Mouse (Mus musculus): Measurements from ENCODE around the gene Zfhx2.

Gene Zfhx2

GRCm38 (mm10) chr14:55092011-55092577 is at the start of gene Zfhx2:
Gene Zfhx2, minus strand, starts transcription at chr14:55092324.
- DNase-seq: peak; percentile 93

GRCm38 (mm10) chr14:55139313-55139712 is 47.2 kb upstream of the Zfhx2 start:
- DNase-seq: no peak

- DNase-seq: no peak
These were observed 43.6 kb upstream of the Zfhx2 start for GRCm38 (mm10) chr14:55135676-55136075.

- DNase-seq: no peak
These were observed 34.4 kb upstream of the Zfhx2 start for GRCm38 (mm10) chr14:55126521-55126920.

DNA sequence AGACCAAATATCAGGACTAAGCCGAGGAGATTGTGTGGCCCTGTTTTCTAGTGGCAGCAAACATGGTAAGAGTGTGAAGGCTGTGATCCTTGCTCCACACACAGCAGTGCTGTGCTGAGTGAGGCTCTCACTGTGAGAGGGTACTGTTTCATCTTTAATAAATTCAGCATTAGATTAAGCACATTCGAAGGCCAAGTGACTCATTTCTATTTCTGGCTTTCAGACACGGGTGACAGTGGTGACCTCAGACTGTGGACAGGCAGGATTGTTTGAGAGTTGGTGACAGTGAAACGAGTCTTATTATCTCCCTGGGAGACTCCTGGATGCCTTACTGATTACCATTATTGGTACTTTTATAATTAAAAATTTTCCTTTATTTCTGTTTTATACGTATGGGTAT is 33.6 kb upstream of the Zfhx2 start:
- DNase-seq: no peak

DNA sequence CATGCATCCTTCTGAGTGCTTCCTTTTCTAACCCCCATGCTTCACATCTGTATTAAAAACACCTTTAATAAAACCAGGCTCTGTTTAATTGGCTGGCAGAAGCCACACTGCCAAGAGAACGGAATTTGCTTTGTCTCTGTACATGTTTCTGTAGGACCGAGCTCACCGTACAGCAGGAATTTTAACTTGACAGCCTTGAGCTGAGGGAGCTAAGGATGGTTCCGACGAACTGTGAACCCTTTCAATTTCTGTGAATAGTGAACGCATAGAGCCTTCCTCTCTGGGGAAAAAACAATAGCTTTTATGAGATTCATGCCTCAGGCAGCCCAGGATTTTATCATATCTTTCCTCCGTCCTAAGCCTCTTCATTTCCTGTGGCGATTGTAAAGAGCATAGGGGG is 30.2 kb upstream of the Zfhx2 start:
- no peak for DNase-seq

- DNase-seq: peak; percentile 76
These were observed 29.8 kb upstream of the Zfhx2 start for GRCm38 (mm10) chr14:55121947-55122346.

GRCm38 (mm10) chr14:55119421-55120134 is 27.5 kb upstream of the Zfhx2 start:
- DNase-seq: no peak

GRCm38 (mm10) chr14:55118852-55119251 is 26.7 kb upstream of the Zfhx2 start:
- DNase-seq: no peak

DNA sequence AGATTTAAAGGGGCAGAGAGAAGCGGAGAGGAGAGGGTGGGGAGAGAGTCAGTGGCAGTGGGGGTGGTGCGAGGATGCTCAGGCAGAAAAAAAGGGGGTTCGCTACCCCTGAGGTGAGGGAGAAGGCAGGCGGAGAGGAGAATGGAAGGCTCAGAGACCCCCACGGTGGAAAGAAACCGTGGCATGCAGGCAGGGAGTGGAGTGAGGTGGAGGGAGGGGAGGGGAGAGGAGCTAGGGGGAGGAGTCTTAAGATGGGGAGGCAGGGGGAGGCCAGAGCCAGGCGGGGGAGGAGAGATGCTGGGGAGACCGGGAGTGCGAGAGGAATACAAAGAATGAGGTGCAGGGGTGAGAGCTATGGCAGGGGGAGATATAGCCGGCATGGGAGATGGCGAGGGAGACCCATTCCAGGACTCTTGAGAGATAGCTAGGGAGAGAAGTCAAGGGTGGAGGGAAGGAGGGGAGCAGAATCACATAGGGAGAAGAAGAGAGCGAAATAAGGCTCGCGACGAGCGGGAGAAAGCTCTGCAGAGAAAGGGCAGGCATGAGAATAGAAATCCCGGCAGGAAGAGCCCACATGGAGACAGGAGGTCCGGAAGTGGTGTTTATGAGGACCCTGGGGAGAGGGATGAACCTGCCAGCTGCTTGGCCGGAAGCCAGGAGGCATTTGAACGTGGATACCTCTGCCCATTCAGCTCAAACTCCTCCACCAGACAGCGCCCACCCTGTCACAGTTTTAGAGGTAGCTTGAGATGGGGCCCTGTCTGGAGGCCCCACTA is 24.5 kb upstream of the Zfhx2 start, which contains the start of gene Jph4:
Gene Jph4, minus strand, starts transcription at position 511 of the 776 bp plus-strand sequence.
- DNase-seq: peak; percentile 69

DNA sequence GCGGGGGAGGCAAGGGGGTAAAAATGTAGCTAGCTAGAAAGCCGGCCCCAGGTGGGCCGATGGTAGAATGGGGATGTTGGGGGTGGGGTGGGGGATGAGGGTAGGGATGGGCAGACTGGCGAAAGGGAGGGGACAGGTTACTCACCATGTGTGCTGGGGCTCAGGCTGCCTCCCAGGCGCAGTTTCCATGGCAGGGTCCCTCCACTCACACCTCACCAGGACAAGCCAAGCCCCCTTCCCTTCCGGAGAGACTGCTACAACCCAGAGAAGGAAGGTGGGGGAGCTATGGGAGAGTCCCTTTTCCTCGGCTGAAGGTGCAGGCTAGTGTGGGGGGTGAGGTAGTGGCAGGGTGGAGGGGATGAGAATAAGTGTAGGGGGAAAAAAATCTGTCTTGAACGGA is 23.7 kb upstream of the Zfhx2 start:
- no peak for DNase-seq

GRCm38 (mm10) chr14:55114759-55115701 is 22.9 kb upstream of the Zfhx2 start:
- DNase-seq: peak; percentile 71

GRCm38 (mm10) chr14:55113975-55114645 is 22.0 kb upstream of the Zfhx2 start:
- peak; percentile 60 for DNase-seq

- no peak for DNase-seq
These were observed 21.3 kb upstream of the Zfhx2 start for GRCm38 (mm10) chr14:55113351-55113974.

GRCm38 (mm10) chr14:55111720-55112119 is 19.6 kb upstream of the Zfhx2 start:
- peak; percentile 62 for DNase-seq

- no peak for DNase-seq
These were observed 18.0 kb upstream of the Zfhx2 start for GRCm38 (mm10) chr14:55110076-55110475.

DNA sequence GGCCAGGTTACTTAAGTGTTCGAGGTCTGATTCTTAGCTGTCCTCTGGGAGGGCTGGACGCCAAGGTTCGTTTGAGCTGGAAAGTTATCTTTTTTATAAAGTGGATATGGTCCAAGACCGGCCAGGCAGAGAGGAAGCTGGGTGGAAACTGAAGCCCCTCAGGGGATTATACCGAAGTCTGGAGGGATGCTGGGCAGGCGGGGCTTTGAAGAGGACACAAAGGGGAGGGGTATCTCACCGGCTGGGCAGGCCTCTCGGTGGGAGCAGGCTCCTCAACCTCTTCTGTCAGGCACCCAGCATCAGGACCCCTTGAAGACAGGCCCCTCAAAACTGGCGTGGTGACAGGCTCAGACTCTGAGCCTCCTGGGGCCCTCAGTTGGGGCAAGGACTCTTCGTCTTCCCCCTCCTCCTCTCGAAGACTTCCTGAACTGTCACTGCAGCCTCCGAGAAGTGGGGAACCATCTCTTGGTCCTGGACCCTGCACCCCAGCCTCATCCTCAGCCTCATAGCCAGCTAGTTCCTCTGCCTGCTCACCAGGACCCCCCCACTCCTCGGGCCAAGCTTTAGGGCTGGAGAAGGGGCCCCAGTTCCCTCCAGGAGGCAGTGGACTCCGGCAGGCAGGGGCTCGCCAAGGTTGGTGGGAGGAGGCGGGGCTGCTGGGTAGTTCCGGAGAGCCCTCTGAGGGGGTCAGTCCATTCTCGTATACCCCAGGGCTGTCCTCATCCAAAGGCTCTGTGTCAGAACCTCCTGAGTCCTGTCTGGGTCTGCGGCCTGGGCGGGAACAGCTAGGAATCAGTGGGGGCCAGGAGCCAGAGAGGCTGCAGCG is 17.1 kb upstream of the Zfhx2 start:
- no peak for DNase-seq

DNA sequence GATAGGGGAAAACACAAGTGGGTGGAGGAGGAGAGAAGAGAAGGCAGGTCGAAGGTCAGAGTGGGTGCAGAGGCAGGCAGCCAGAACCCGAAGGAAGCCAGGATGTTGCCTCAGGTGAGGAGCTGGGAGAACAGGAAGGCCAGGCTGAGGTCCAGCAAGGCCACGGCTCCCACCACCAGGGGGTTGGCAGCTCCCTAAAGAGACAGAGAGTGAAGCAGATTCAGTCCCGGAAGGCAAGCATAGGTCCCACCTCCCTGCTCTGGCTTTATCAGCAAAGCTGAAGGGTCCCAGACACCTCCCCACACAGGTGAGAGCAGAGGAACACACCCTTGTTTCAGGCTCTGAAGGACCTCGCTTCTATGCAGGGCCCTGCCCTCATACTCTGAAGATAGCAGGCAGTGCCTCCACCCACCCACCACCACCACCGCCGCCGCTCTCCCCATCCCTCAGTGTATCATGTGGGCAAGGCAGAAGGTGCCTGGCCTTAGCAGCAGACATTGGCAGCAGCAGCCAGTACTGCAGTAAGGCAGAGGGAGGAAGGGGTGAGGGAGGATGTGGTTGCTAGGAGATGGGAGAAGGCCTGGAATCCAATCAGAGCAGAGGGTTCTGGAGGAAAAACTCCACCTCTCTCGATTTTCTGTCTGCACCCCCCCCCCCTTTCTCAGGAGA is 16.2 kb upstream of the Zfhx2 start:
- DNase-seq: peak; percentile 68

DNA sequence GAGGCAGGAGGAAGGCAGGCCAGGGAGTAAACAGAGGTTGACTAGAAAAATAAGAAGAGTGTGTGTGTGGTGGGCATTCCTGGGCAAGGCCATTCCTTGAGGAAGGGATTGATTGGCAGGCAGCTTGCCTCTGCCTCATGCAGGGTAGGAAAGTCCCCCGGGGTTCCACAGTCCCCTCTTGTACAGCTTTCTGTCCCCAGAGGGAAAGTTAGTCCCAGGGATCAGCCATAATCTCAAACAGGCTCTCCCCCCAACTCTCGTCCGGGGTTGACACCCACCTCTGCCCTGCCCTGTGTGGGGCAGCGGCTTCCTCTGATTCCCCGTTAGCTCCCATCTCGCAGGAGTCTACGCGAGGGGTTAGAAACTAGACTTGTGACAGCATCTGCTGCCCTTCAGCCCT is 14.9 kb upstream of the Zfhx2 start:
- no peak for DNase-seq

All from right cerebral cortex, postnatal 14 days (tissue).